Mouse (Mus musculus): Measurements from ENCODE around the gene Lrrc17.

GRCm38 (mm10) chr5:21610996-21611395, 67.6 kb downstream of the Lrrc17 start:
- TF ChIP-seq CTCF (IDR thresholded peaks at IDR 0.05; ENCODE audit: low read depth, low read length) (no peak), GATA1 (IDR thresholded peaks at IDR 0.05; ENCODE audit: borderline replicate concordance, low read length) (no peak), TAL1 (conservative IDR thresholded peaks at IDR 0.05; ENCODE audit: low read depth, low read length) (no peak)

All from G1E (cell line).